In genomic region chr3:95701877-95702540, GRCm38 (mm10) we compare ENCODE assay signal across 7 mouse cellular contexts. TPM values are rescaled to one million over a fixed set of nuclear protein-coding genes. Genes with fewer than 3 reads are reported as not detected.
DNase-seq lines count a peak whose midpoint lies in the region; ATAC-seq and TF ChIP-seq lines count a peak whose summit lies in the region.

No protein-coding gene starts in this region.

- TF ChIP-seq POLR2A in kidney, adult 2 months (IDR thresholded peaks at IDR 0.05; ENCODE audit: low read depth, low read length) = no peak
- no peak for TF ChIP-seq POLR2A in myocyte (IDR thresholded peaks at IDR 0.05; ENCODE audit: insufficient read length, low read depth)

- peak overlapping the region; percentile 56 for H3K9ac ChIP-seq in liver, embryonic 11.5 days (ENCODE audit: low read depth, low read length)

- no peak overlapping the region for H3K27ac ChIP-seq in kidney, adult 2 months (ENCODE audit: insufficient read depth, low read depth, low read length)
- H3K27ac ChIP-seq in liver, embryonic 11.5 days (ENCODE audit: low read depth, low read length) = peak overlapping the region; percentile 45

- no peaks in the 10 kb centered on the region for H3K9me3 ChIP-seq in liver, embryonic 11.5 days (ENCODE audit: control insufficient read depth, low read length)

- TF ChIP-seq CTCF in kidney, adult 2 months (conservative IDR thresholded peaks at IDR 0.05; ENCODE audit: insufficient read depth, insufficient read length, low read depth, low read length) = 0 out of 2 replicates have a peak, but pooled peaks have one; percentile 24

- H3K4me3 ChIP-seq in kidney, adult 2 months (ENCODE audit: insufficient read depth, low read depth, low read length) = peak overlapping the region; percentile 17; the same call in 1 of the 2 replicates
- peak overlapping the region; percentile 34 for H3K4me3 ChIP-seq in liver, embryonic 11.5 days (ENCODE audit: low read depth, low read length)
- H3K4me3 ChIP-seq in myocyte = peak overlapping the region; percentile 9

- peak; percentile 78 to 85 for DNase-seq in adrenal gland, postnatal 36 days
- DNase-seq in embryo, embryonic 9.5 days (ENCODE audit: extremely low spot score) = peak; percentile 89
- peak; percentile 75 for DNase-seq in heart, adult 8-10 months (ENCODE audit: low spot score)
- DNase-seq in kidney, adult 2 months = peak; percentile 89
- peak; percentile 69 for DNase-seq in liver, embryonic 11.5 days (ENCODE audit: low spot score)
- peak; percentile 80 to 87 for DNase-seq in urinary bladder, postnatal 4 days (ENCODE audit: low spot score in 2 of 2)

- peaks cover 6% of the 10 kb centered on the region for H3K4me1 ChIP-seq in kidney, adult 2 months (ENCODE audit: control insufficient read depth, insufficient read depth, low read length)
- H3K4me1 ChIP-seq in liver, embryonic 11.5 days (replicated peaks; ENCODE audit: control insufficient read depth, insufficient read depth, low read length) = peaks cover 14% of the 10 kb centered on the region

- H3K36me3 ChIP-seq in kidney, adult 2 months (ENCODE audit: control insufficient read depth, insufficient read depth, low read length) = no peaks in the 10 kb centered on the region
- no peaks in the 10 kb centered on the region for H3K36me3 ChIP-seq in liver, embryonic 11.5 days (ENCODE audit: control insufficient read depth, insufficient read depth, low read length)
- H3K36me3 ChIP-seq in myocyte (ENCODE audit: control insufficient read depth, insufficient read depth) = no peaks in the 10 kb centered on the region

- H3K4me2 ChIP-seq in liver, embryonic 11.5 days = peak overlapping the region; percentile 66
- peak overlapping the region; percentile 95 for H3K4me2 ChIP-seq in myocyte (ENCODE audit: low read depth)

- no peak overlapping the region for H3ac ChIP-seq in myocyte (ENCODE audit: control insufficient read depth, insufficient read length)

- no peaks in the 10 kb centered on the region for H3K79me2 ChIP-seq in myocyte (ENCODE audit: control insufficient read depth, insufficient read depth)

- peak; percentile 67 for ATAC-seq in liver, embryonic 11.5 days (replicated peaks; ENCODE audit: low FRiP score)

- H3K27me3 ChIP-seq in kidney, adult 2 months (replicated peaks; ENCODE audit: control insufficient read depth, insufficient read depth, low read length) = no peaks in the 10 kb centered on the region
- no peaks in the 10 kb centered on the region for H3K27me3 ChIP-seq in liver, embryonic 11.5 days (replicated peaks; ENCODE audit: control insufficient read depth, insufficient read depth, low read length)
- H3K27me3 ChIP-seq in myocyte (ENCODE audit: control insufficient read depth, insufficient read depth, insufficient read length) = no peaks in the 10 kb centered on the region

- WGBS in kidney, adult 2 months = 7% methylated on average over 24 of the region's 24 CpGs
- WGBS in liver, embryonic 11.5 days = 16% methylated on average over 24 of the region's 24 CpGs

TF ChIP-seq in myocyte, 11 proteins besides CTCF, POLR2A, EP300 and RAD21:
- TF ChIP-seq USF1 (IDR thresholded peaks at IDR 0.05; ENCODE audit: low read depth) (peak; percentile 89), MYOD1 (IDR thresholded peaks at IDR 0.05; ENCODE audit: control insufficient read depth in 1 of 3, insufficient read length in 2 of 3, low read depth in 2 of 3) (no peak), E2F4 (IDR thresholded peaks at IDR 0.05; ENCODE audit: insufficient read depth) (no peak), MYOG (IDR thresholded peaks at IDR 0.05; ENCODE audit: control insufficient read depth in 1 of 3, insufficient read depth in 1 of 3, insufficient read length in 2 of 3, low read depth in 2 of 3) (peak in 1 of 3 experiments; percentile 28), TCF3 (IDR thresholded peaks at IDR 0.05; ENCODE audit: insufficient read length, low read depth) (no peak), SRF (IDR thresholded peaks at IDR 0.05; ENCODE audit: control insufficient read depth, insufficient read length, low read depth) (no peak), CEBPB (IDR thresholded peaks at IDR 0.05; ENCODE audit: insufficient read depth, poor library complexity, severe bottlenecking) (no peak)

RNA-seq across cellular contexts. Expression of gene Adamtsl4, which starts 14.3 kb away (rescaled TPM):
- total RNA-seq in adrenal gland, postnatal 36 days (2021) = 10 to 100 TPM in 1 of 2 experiments, 1 to 10 TPM in 1; 6.5 to 11.1 TPM
- 10 to 100 TPM; 35.5 to 60.3 (median 45.4) TPM for total RNA-seq in heart, adult 8-10 months (2022)
- 5.2 and 6.0 TPM in 2 replicates for polyA plus RNA-seq in kidney, adult 2 months (2012; rRNA removed)
- polyA plus RNA-seq in liver, embryonic 11.5 days (2014; fragmentation: Nextera tagmentation; extraction: Ambion mirVana) = 0.38 and 1.2 TPM in 2 replicates
- polyA plus RNA-seq in myocyte (2012; fragmentation: generic; extraction: Trizol) = 4.6 TPM

RNA-seq across cellular contexts. Expression of gene Ecm1, which starts 37.4 kb away (rescaled TPM):
- 100 to 1,000 TPM; 428 to 676 TPM for total RNA-seq in adrenal gland, postnatal 36 days (2021)
- 10 to 100 TPM; 36.6 to 76.5 (median 42.3) TPM for total RNA-seq in heart, adult 8-10 months (2022)
- polyA plus RNA-seq in kidney, adult 2 months (2012; rRNA removed) = 494 and 636 TPM in 2 replicates
- 30.4 and 31.7 TPM in 2 replicates for polyA plus RNA-seq in liver, embryonic 11.5 days (2014; fragmentation: Nextera tagmentation; extraction: Ambion mirVana)
- polyA plus RNA-seq in myocyte (2012; fragmentation: generic; extraction: Trizol) = 219 TPM

RNA-seq across cellular contexts. Expression of gene Mcl1, which starts 43.4 kb away (rescaled TPM):
- 100 to 1,000 TPM; 199 to 227 TPM for total RNA-seq in adrenal gland, postnatal 36 days (2021)
- 100 to 1,000 TPM; 123 to 159 (median 134) TPM for total RNA-seq in heart, adult 8-10 months (2022)
- 31.9 and 43.0 TPM in 2 replicates for polyA plus RNA-seq in kidney, adult 2 months (2012; rRNA removed)
- 52.2 and 57.7 TPM in 2 replicates for polyA plus RNA-seq in liver, embryonic 11.5 days (2014; fragmentation: Nextera tagmentation; extraction: Ambion mirVana)
- 51.6 TPM for polyA plus RNA-seq in myocyte (2012; fragmentation: generic; extraction: Trizol)

RNA-seq across cellular contexts. Expression of gene Tars2, which starts 58.0 kb away (rescaled TPM):
- 10 to 100 TPM; 49.3 to 54.1 TPM for total RNA-seq in adrenal gland, postnatal 36 days (2021)
- total RNA-seq in heart, adult 8-10 months (2022) = 10 to 100 TPM; 48.1 to 51.8 (median 49.0) TPM
- polyA plus RNA-seq in kidney, adult 2 months (2012; rRNA removed) = 28.2 and 29.3 TPM in 2 replicates
- polyA plus RNA-seq in liver, embryonic 11.5 days (2014; fragmentation: Nextera tagmentation; extraction: Ambion mirVana) = 97.9 and 102 TPM in 2 replicates
- polyA plus RNA-seq in myocyte (2012; fragmentation: generic; extraction: Trizol) = 34.3 TPM
